Mouse (Mus musculus): ENCODE results near the gene Ccnk. TPM values are rescaled to one million over a fixed set of nuclear protein-coding genes. Genes with fewer than 3 reads are reported as not detected.

Gene Ccnk
- polyA plus RNA-seq, 1 experiment from 2014 or later: 3.7 TPM

Other genes with a start within 250 kb of the Ccnk start
- 33.5 and 34.9 TPM in 2 replicates for gene Bcl11b, start 176.0 kb upstream of the Ccnk start, polyA plus RNA-seq (2015; fragmentation: Nextera tagmentation; extraction: Ambion mirVana)
- gene Setd3, start 265 bp upstream of the Ccnk start, polyA plus RNA-seq (2015; fragmentation: Nextera tagmentation; extraction: Ambion mirVana): 107 and 109 TPM in 2 replicates
- 14.5 and 15.8 TPM in 2 replicates for gene Ccdc85c, start 95.8 kb downstream of the Ccnk start, polyA plus RNA-seq (2015; fragmentation: Nextera tagmentation; extraction: Ambion mirVana)
- gene Hhipl1, start 126.7 kb downstream of the Ccnk start, polyA plus RNA-seq (2015; fragmentation: Nextera tagmentation; extraction: Ambion mirVana): 1.6 TPM in 2 replicates
- 14.9 and 15.8 TPM in 2 replicates for gene Cyp46a1, start 154.8 kb downstream of the Ccnk start, polyA plus RNA-seq (2015; fragmentation: Nextera tagmentation; extraction: Ambion mirVana)
- 91.4 and 94.3 TPM in 2 replicates for gene Eml1, start 191.4 kb downstream of the Ccnk start, polyA plus RNA-seq (2015; fragmentation: Nextera tagmentation; extraction: Ambion mirVana)

All from neural tube, embryonic 13.5 days (tissue).